Mouse (Mus musculus) neural tube, embryonic 10.5 days (tissue): ENCODE measurements at regions not wholly inside any gene's neighbourhood (a gene's known extent, or its start where the extent isn't known, plus 50 kb on each side); places are given as distances from the start of the nearest gene placed in this dataset.
A peak's percentile ranks its signal among the peaks of the same experiment; 100 is the strongest.

Source experiments
- DNase-seq: peaks from one replicate; pipeline ENCODE4 v3.0.0-alpha.2; 2017; ENCODE audit warnings: low spot score; ENCODE audit errors: extremely low spot score

GRCm38 (mm10) chr1:65981665-65982064 is 55.3 kb downstream of the Crygf start:
- DNase-seq, result no peak

DNA sequence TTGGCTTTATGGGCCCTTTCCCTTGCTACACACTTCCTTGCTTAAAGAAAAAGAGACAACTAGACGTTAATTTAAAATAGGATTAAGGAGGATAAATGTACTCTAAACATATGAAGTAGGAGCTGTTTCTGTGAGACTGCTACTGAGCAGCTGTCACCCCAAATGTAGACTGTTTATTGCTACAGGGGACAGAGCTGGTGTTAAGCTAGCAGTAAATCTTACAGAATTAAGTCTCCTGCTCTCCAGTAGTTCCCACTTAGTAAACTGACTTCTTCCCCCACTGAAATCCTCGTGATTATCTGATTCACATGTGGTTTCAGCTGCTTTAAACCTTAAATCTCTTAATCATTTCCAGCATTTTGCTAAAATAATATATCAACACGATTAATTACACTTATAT is 74.1 kb downstream of the Crygf start:
- no peak for DNase-seq

GRCm38 (mm10) chr1:66003897-66004660 is 77.8 kb downstream of the Crygf start:
- peak; percentile 24 for DNase-seq
